Mouse (Mus musculus): ENCODE measurements around the gene Ephb4.

Gene Ephb4

DNA sequence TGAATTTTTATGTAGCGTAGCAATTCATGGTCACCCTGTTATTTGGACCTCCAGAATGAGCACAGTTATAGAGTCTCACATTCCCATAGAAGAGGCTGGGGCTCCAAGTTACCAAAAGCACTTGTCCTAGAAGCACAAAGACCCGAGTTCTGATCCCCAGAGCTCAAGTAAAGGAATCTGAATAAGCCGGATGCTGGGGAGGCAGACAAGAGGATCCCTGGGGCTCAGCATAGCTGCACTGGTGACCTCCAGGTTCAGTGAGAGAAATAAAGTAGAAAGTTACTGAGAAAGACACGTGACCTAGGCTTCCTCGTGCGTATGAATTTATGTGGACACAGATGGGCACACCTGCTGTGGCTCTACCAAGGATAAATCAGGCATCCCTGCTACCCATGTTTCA, 14.8 kb upstream of the Ephb4 start:
- no peak for DNase-seq

- no peak for DNase-seq
Observed at GRCm38 (mm10) chr5:137337190-137337589, 12.7 kb upstream of the Ephb4 start.

DNA sequence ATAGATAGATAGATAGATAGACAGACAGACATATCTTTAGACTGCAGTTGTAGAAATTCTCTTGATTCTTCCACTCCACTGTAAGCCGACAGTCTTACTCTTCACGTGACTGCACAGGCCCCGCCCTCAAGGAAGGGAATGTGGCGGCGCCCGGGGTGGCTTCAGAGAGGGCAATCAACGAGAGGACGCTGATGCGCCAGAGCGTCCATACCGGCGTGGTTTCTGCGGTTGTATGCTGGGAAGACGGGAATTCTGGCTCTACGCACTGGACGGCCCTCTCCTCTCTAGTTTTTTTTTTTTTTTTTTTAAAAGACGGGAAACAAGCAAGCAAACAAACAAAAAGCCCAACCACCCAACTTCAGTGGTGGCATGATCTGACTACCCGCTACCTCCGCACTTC, 11.7 kb upstream of the Ephb4 start:
- peak; percentile 95 to 97 for DNase-seq

DNA sequence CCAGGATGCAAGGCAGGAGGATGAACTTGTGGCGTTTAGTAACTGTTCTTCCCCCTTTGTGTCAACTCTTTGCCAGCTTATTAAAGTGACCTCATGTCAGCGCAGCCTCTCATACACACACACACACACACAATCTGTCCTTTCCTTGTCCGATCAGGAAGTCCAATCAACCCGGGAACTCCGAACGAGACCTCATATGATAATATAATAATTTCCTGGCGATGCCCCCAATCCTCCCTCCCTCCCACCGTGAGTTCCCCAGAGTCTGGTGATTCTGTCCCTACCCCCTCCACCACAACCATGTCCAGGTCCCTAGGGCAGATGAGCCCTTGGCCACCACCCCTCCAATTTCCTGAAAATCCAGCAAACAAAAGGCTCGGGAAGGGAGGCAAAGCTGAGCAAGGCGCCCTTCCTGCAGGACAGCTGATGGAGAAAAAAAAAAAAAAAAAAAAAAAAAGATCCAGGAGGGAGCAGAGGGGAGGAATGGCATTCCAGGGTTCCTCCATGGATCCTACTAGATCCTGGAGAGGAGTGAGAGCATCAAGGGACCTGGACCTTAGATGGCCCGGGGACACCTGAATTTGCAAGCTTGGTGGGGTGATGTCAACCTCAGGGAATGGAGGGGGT, 11.1 kb upstream of the Ephb4 start:
- peak; percentile 72 to 79 for DNase-seq

- DNase-seq, result peak; percentile 67 to 68
Observed at GRCm38 (mm10) chr5:137339290-137339979, 10.5 kb upstream of the Ephb4 start.

DNA sequence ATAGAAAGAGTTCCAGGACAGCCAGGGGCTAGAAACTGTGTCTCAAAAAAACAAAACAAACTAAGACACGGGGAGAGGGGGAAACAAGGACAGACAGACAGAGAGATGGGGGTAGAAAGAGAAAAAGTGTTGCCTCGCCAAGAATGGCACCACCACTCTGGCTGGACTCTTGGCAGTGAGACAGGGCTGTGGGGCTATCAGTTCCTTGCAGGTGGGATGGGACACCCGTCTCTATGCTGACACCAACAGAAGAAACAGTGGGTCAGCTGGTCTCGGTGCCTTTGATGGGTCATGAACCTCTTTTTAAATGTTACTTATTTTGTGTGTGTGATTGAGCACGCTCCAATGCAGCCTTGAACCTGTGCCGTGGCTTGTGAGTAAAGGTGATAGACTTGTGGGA, 9.7 kb upstream of the Ephb4 start:
- no peak for DNase-seq

DNA sequence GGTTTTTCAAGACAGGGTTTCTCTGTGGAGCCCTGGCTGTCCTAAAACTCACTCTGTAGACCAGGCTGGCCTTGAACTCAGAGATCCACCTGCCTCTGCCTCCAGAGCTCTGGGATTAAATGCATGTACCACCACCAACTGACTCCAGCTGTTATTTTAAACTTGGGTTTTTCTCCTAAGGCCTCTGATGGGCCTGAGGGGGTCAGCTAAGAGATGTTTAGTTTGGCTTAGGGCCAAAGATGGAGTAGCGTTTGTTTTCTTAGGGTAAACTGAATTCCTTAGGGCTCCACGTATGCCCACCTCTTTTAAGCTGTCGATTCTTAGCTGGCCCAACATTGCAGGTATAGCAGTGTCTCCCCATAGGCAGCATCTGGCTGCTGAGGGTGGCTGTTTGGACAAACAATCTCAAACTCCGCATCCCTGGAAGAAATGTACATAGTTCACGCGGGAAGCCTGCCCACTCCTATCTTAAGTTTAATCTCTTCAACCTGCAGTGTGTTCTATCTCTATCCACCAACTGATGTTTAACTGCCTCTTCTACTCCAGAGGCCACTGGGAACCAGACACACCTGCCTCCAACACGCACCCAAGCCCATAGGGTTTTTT, 7.4 kb upstream of the Ephb4 start:
- DNase-seq, result no peak

GRCm38 (mm10) chr5:137343412-137343811, 6.5 kb upstream of the Ephb4 start:
- DNase-seq, result no peak

- no peak for DNase-seq
Observed at GRCm38 (mm10) chr5:137343869-137344268, 6.0 kb upstream of the Ephb4 start.

DNA sequence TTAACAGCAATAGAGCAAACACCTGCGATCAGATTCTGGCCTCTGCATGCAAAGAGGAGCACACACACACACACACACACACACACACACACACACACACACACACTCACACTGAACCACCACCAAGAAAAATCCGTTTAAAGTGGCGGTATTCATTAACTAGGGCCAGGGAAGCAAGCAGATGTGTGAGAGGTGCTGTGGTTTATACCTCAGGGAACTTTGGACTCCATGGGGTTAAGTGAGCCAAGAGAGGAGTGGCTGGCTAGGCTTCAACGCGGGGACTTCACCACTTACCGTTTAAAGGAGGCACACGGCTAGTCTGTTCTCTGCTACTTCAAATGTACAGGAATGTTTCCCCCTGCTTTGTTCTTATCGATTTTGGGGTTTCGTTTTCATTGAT, 4.1 kb upstream of the Ephb4 start:
- DNase-seq, result no peak

- DNase-seq, result no peak
Observed at GRCm38 (mm10) chr5:137346388-137346787, 3.5 kb upstream of the Ephb4 start.

- DNase-seq, result no peak
Observed at GRCm38 (mm10) chr5:137346983-137347382, 2.9 kb upstream of the Ephb4 start.

GRCm38 (mm10) chr5:137347856-137348255, 2.1 kb upstream of the Ephb4 start:
- no peak for DNase-seq

DNA sequence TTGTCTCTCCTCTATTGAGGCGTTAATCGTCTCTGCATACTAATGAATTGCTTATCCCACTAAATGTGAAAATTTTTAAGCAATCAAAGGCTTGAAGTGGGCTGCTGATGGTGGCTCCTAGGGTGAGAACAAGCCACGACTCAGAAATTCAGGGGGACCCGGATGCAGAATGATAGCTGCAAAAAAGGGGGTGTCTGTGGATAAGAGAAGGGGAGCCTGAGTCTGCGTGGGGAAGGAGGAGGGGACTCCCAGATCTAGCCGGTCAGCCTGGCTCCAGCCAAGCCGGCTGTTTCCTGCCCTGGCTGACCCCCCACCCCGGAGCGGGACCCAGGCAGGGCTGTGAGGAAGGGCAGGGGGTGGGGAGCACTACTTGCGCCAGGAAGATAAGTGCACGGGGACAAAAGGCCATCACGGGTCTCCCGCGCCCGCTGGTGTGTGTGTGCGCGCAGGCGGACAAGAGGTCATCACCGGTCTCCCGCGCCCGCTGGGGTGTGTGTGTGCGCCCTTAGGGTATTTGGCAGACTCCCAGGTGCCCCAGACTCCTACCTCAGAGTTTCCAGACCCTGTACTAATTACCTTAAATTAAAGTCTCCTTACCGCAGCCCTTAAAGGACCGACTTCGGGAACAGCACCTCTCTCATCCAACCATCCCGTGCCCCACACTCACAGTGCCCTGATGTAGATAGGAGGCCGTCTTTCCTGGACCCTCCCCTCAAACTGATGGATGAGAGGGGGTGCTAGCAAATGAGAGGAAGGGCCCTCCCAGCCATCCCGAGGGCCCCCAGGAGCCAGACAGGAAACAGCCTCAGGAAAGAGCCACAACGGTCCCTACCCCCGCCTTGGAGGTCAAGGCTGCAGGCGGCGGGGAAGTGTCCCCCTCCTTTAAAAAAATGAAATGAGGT, 1.2 kb upstream of the Ephb4 start:
- DNase-seq, result peak in 1 of 2 experiments; percentile 26

DNA sequence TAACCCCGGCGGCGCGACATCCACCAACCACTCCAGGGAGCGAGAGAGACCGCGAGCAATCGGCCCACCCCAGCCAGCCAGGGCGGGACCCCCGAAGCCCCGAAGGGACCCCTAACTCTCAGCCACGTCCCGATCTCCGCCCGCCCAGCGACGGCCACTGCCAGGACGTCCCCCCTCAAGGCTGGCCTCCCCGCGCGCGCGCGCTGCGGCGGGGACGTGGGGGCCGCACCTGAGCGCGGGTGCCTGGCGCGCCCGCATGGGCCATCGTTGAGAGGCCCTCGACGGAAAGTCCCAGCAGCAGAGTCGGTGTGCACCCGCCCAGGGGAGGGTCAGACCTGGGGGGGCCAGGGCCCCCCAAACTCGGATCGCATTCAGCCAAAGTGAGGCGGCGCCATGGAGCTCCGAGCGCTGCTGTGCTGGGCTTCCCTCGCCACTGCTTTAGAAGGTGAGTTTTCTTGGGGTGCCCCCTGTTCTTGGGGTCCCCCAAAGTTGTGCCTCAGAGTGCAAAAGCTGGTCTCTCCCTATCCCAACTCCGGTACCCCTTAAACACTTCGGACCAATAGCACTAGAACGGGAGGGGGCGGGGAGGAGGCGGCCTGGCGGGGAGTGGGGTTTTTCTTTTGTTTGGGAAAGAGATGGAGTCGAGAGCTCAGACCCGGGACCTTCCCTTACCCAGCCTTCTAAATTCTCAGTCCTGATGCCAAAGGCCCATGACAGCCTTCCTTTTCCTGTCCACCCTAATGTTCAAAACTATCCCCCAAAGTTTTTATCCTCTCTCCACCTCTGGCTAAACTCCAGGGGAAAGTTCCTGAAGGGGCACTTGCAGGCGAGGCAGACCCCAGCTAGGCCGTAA, 522 bp downstream of the Ephb4 start:
- no peak for DNase-seq

DNA sequence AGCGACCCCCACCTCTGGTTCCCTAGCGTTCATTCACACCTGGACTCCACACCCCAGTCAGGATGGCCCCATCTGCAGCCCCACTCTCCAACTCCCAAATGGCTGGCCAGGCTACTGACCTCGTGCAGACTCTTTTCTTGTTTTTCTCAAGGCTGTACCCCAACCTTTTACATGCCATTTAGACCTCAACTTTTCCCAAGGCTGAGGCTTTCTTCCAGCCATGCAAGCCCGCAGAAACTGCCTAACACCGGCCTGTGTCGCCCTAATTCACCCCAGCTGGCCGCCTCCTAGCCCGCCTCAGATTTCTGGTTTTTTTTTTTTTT, 1.1 kb downstream of the Ephb4 start:
- peak in 1 of 2 experiments; percentile 12 for DNase-seq

- DNase-seq, result no peak
Observed at GRCm38 (mm10) chr5:137351394-137351793, 1.5 kb downstream of the Ephb4 start.

DNA sequence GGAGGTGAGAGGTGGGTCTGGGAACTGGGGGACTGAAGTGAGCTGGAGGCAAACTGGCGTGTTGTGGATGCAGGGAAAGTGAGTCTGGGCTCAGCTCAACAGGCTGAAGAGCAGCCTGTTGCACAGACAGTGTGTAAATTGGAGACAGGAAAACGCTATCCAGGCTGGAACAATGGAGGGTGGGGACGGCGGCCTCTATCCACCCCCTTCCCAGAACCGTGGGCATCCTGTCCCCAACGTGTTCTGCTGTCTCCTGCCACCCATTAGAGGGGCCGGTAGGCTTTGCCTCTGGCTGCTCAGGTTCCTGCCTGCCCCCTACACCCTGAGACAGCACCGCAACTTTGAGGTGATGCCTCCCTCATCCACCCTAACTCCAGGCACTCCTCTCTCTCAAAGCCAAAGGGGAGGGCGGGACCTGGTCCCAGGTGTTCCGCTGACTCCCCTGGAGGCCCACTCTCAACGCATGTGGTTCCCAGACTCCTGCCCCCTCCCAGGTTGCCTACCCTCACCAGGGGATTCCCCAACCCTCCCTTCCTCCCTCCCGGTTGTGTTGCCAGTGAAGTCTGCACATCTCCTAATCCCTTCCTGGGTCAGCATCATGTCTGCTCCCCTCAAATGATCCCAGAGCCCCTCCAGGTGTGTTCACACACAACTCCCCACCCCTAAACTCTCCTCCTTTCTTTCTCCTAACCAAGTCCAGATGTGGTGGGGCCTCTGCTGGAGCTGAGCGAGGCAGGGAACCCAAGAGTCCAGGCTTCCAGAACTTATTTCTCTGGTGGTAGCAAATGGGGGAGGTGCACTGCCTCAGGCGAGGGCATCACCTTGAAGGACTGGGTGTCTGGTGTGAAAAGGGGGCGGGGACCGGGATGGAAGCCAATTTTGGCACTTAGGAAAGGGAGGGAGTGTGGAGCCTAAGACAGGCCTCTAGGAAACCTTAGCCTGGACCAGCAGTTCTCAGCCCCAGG, 2.4 kb downstream of the Ephb4 start:
- peak; percentile 23 to 43 for DNase-seq

GRCm38 (mm10) chr5:137354091-137354490, 4.2 kb downstream of the Ephb4 start:
- DNase-seq, result no peak

DNA sequence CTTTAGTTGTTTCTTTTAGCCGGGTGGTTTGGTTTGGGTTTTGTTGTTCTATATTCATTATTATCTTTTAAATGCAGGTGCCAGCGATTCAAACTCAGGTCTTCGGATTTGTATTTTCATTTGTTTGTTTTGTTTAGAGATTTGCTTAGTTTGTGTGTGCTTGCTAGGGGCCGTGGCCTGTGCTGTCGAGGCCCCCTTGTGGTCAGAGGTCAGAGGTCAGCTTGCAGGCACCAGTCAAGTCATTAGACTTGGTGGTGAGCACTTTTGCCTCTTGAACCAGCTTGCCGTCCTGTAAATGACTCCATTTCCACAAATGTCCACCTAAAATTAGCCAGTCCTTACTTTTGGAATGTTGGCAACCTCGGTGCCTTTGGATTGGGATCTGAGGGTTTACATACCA, 8.5 kb downstream of the Ephb4 start:
- DNase-seq, result no peak

DNA sequence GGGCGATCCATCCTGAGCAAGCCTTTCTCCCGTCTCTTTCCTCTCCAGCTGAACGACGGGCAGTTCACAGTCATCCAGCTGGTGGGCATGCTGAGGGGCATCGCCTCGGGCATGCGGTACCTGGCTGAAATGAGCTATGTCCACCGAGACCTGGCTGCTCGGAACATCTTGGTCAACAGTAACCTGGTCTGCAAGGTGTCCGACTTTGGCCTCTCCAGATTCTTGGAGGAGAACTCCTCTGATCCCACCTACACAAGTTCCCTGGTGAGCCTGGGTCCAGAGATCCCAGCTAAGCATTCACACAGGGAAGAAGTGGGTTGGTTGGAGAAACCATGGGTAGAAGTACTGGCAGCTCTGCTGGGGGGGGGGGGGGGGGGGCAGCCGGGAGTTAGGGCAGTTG, 19.8 kb downstream of the Ephb4 start:
- DNase-seq, result no peak
